Mouse (Mus musculus) forebrain, postnatal 0 days (tissue): Measurements from ENCODE around the gene Mef2c. TPM values are rescaled to one million over a fixed set of nuclear protein-coding genes. Genes with fewer than 3 reads are reported as not detected.
A peak's percentile ranks its signal among the peaks of the same experiment; 100 is the strongest.

ENCODE experiments used
- ATAC-seq: fragments of 200-750 bp; cut with Nextera tagmentation; 2 replicates; pipeline ENCODE4 v1.8.0; 2017; ENCODE audit warnings: mild to moderate bottlenecking, moderate library complexity
- DNase-seq: peaks from one replicate; pipeline ENCODE4 v3.0.0-alpha.2; 2015
- H3K27ac ChIP-seq: fragments of 300-500 bp; sonication (generic); 2 replicates; pipeline ENCODE4 v1.5.1; 2014; ENCODE audit warnings: low read depth, mild to moderate bottlenecking, antibody characterized with exemption, low read length, moderate library complexity, mixed read lengths
- H3K27me3 ChIP-seq: fragments of 300-500 bp; sonication (generic); 2 replicates; pipeline ENCODE4 v1.6.1; 2014; ENCODE audit warnings: mild to moderate bottlenecking, low read length, mixed read lengths; ENCODE audit not compliant: insufficient read depth
- H3K36me3 ChIP-seq: fragments of 300-500 bp; sonication (generic); 2 replicates; pipeline ENCODE4 v1.6.1; 2014; ENCODE audit warnings: mild to moderate bottlenecking, moderate library complexity; ENCODE audit not compliant: insufficient read depth
- H3K4me1 ChIP-seq: fragments of 300-500 bp; sonication (generic); 2 replicates; pipeline ENCODE4 v1.6.1; 2014; ENCODE audit warnings: antibody characterized with exemption; ENCODE audit not compliant: insufficient read depth
- H3K4me2 ChIP-seq: fragments of 300-500 bp; sonication (generic); 2 replicates; pipeline ENCODE4 v1.6.1; 2014; ENCODE audit warnings: low read depth, mild to moderate bottlenecking, moderate library complexity
- H3K4me3 ChIP-seq: fragments of 300-500 bp; sonication (generic); 2 replicates; pipeline ENCODE4 v1.5.1; 2014; ENCODE audit warnings: low read depth, low read length, mixed read lengths
- H3K9ac ChIP-seq: fragments of 300-500 bp; sonication (generic); 2 replicates; pipeline ENCODE4 v1.6.1; 2014; ENCODE audit warnings: mild to moderate bottlenecking
- H3K9me3 ChIP-seq: fragments of 300-500 bp; sonication (generic); 2 replicates; pipeline ENCODE4 v1.6.1; 2016; ENCODE audit warnings: low read length
- CTCF ChIP-seq: sonication (generic); IDR thresholded peaks from 2 replicates; pipeline ENCODE4 v1.5.1; 2016; ENCODE audit warnings: antibody characterized with exemption, control low read depth, low read depth
- WGBS: fragments of 180-500 bp; shearing (Covaris S2); extraction: QIAGEN DNeasy Blood & Tissue Kit; methylation state at CpG from one replicate; pipeline ENCODE4 v1.1.7; 2014; 5-methylcytosine and 5-hydroxymethylcytosine counted together
- polyA plus RNA-seq: library from polyadenylated mRNA; unstranded; fragments of >200 nt; fragmentation: Nextera tagmentation; extraction: Ambion mirVana; gene quantifications from 2 replicates; pipeline ENCODE4 v1.2.1, GENCODE M21; 2015
- total RNA-seq: library from RNA; depleted of rRNA; stranded (reverse); fragments of >200 nt; gene quantifications from 2 replicates; pipeline ENCODE4 v1.2.3, GENCODE M21; 2014

The Mef2c gene
- total and polyA plus RNA-seq, 2 experiments from 2014 or later: 245 to 373 TPM

- no peak overlapping the region for H3K4me3 ChIP-seq
- H3K27me3 ChIP-seq: no peaks in the 10 kb centered on the region
- H3K9ac ChIP-seq: no peak overlapping the region
- no peaks in the 10 kb centered on the region for H3K36me3 ChIP-seq
- ATAC-seq (no peak), DNase-seq (no peak)
- no peaks in the 10 kb centered on the region for H3K4me1 ChIP-seq
- H3K4me2 ChIP-seq: no peak overlapping the region
- TF ChIP-seq CTCF: no peak
- no peaks in the 10 kb centered on the region for H3K9me3 ChIP-seq
- H3K27ac ChIP-seq: no peak overlapping the region
These were observed 47.4 kb downstream of the Mef2c start for GRCm38 (mm10) chr13:83551259-83551658.

GRCm38 (mm10) chr13:83552051-83552450 is 48.2 kb downstream of the Mef2c start:
- WGBS: 73% methylated on average over 1 of the region's 1 CpGs
- DNase-seq (no peak), ATAC-seq (no peak)
- Histone ChIP-seq H3K27me3 (no peaks in the 10 kb centered on the region), H3K4me3 (no peak overlapping the region), H3K9ac (no peak overlapping the region), H3K4me2 (no peak overlapping the region), H3K27ac (no peak overlapping the region), H3K36me3 (no peaks in the 10 kb centered on the region), H3K9me3 (no peaks in the 10 kb centered on the region), H3K4me1 (no peaks in the 10 kb centered on the region)
- TF ChIP-seq CTCF: no peak

- no peak overlapping the region for H3K4me3 ChIP-seq
- ATAC-seq (no peak), DNase-seq (no peak)
- H3K36me3 ChIP-seq: no peaks in the 10 kb centered on the region
- no peak overlapping the region for H3K9ac ChIP-seq
- 82% methylated on average over 2 of the region's 2 CpGs for WGBS
- H3K27ac ChIP-seq: no peak overlapping the region
- no peaks in the 10 kb centered on the region for H3K27me3 ChIP-seq
- TF ChIP-seq CTCF: no peak
- H3K4me2 ChIP-seq: no peak overlapping the region
- no peaks in the 10 kb centered on the region for H3K4me1 ChIP-seq
- H3K9me3 ChIP-seq: no peaks in the 10 kb centered on the region
These were observed 59.4 kb downstream of the Mef2c start for GRCm38 (mm10) chr13:83563261-83563660.

- no peak overlapping the region for H3K9ac ChIP-seq
- no peak overlapping the region for H3K4me2 ChIP-seq
- no peak overlapping the region for H3K27ac ChIP-seq
- ATAC-seq (peak; percentile 47), DNase-seq (no peak)
- no peaks in the 10 kb centered on the region for H3K4me1 ChIP-seq
- H3K9me3 ChIP-seq: no peaks in the 10 kb centered on the region
- 31% methylated on average over 3 of the region's 3 CpGs for WGBS
- no peak for TF ChIP-seq CTCF
- no peaks in the 10 kb centered on the region for H3K36me3 ChIP-seq
- H3K4me3 ChIP-seq: no peak overlapping the region
- no peaks in the 10 kb centered on the region for H3K27me3 ChIP-seq
These were observed 61.9 kb downstream of the Mef2c start for GRCm38 (mm10) chr13:83565732-83566131.

- H3K27me3 ChIP-seq: no peaks in the 10 kb centered on the region
- WGBS: 31% methylated on average over 4 of the region's 4 CpGs
- H3K9ac ChIP-seq: no peak overlapping the region
- no peak for TF ChIP-seq CTCF
- peak; percentile 57; the same call in 1 of the 2 replicates for ATAC-seq
- H3K4me1 ChIP-seq: no peaks in the 10 kb centered on the region
- no peaks in the 10 kb centered on the region for H3K9me3 ChIP-seq
- H3K4me2 ChIP-seq: no peak overlapping the region
- no peak overlapping the region for H3K27ac ChIP-seq
- H3K36me3 ChIP-seq: no peaks in the 10 kb centered on the region
- DNase-seq: peak; percentile 45
- H3K4me3 ChIP-seq: no peak overlapping the region
These were observed 62.3 kb downstream of the Mef2c start for GRCm38 (mm10) chr13:83566180-83566579.

GRCm38 (mm10) chr13:83566834-83567534 is 63.1 kb downstream of the Mef2c start:
- no peak for DNase-seq
- TF ChIP-seq CTCF: 0 out of 2 replicates have a peak, but pooled peaks have one; percentile 11
- H3K9ac ChIP-seq: no peak overlapping the region
- no peaks in the 10 kb centered on the region for H3K27me3 ChIP-seq
- H3K9me3 ChIP-seq: no peaks in the 10 kb centered on the region
- 44% methylated on average over 8 of the region's 8 CpGs for WGBS
- H3K4me2 ChIP-seq: no peak overlapping the region
- H3K4me3 ChIP-seq: no peak overlapping the region
- no peak for ATAC-seq
- H3K4me1 ChIP-seq: no peaks in the 10 kb centered on the region
- H3K36me3 ChIP-seq: no peaks in the 10 kb centered on the region
- no peak overlapping the region for H3K27ac ChIP-seq

GRCm38 (mm10) chr13:83567681-83568080 is 63.8 kb downstream of the Mef2c start:
- no peak for DNase-seq
- H3K4me1 ChIP-seq: no peaks in the 10 kb centered on the region
- WGBS: 30% methylated on average over 3 of the region's 3 CpGs
- no peaks in the 10 kb centered on the region for H3K36me3 ChIP-seq
- H3K27ac ChIP-seq: no peak overlapping the region
- no peak overlapping the region for H3K9ac ChIP-seq
- no peaks in the 10 kb centered on the region for H3K9me3 ChIP-seq
- TF ChIP-seq CTCF: no peak
- no peaks in the 10 kb centered on the region for H3K27me3 ChIP-seq
- no peak for ATAC-seq
- H3K4me3 ChIP-seq: no peak overlapping the region
- H3K4me2 ChIP-seq: no peak overlapping the region
